Mouse (Mus musculus) midbrain, embryonic 16.5 days (tissue): ENCODE data around the gene Pars2. TPM values are rescaled to one million over a fixed set of nuclear protein-coding genes. Genes with fewer than 3 reads are reported as not detected.

ENCODE experiments used
- ATAC-seq: fragments of 200-750 bp; cut with Nextera tagmentation; 2 replicates; pipeline ENCODE4 v1.8.0; 2017; ENCODE audit warnings: moderate TSS enrichment
- H3K27ac ChIP-seq: fragments of 300-500 bp; sonication (generic); 2 replicates; pipeline ENCODE4 v1.5.1; 2014; ENCODE audit warnings: mild to moderate bottlenecking, low read length, mixed read lengths
- H3K27me3 ChIP-seq: fragments of 300-500 bp; sonication (generic); 2 replicates; pipeline ENCODE4 v1.6.1; 2014; ENCODE audit warnings: low read depth, low read length, mixed read lengths; ENCODE audit not compliant: control insufficient read depth, insufficient read depth
- H3K36me3 ChIP-seq: fragments of 300-500 bp; sonication (generic); 2 replicates; pipeline ENCODE4 v1.6.1; 2014; ENCODE audit warnings: mild to moderate bottlenecking, low read length, moderate library complexity, mixed read lengths; ENCODE audit not compliant: control insufficient read depth, insufficient read depth
- H3K4me1 ChIP-seq: fragments of 300-500 bp; sonication (generic); 2 replicates; pipeline ENCODE4 v1.6.1; 2014; ENCODE audit warnings: mild to moderate bottlenecking, low read length, mixed read lengths; ENCODE audit not compliant: control insufficient read depth, insufficient read depth
- H3K4me2 ChIP-seq: fragments of 300-500 bp; sonication (generic); 2 replicates; pipeline ENCODE4 v1.6.1; 2014; ENCODE audit warnings: mild to moderate bottlenecking, low read length, mixed read lengths
- H3K4me3 ChIP-seq: fragments of 300-500 bp; sonication (generic); 2 replicates; pipeline ENCODE4 v1.5.1; 2014; ENCODE audit warnings: low read depth, mild to moderate bottlenecking, low read length, moderate library complexity, mixed read lengths
- H3K9ac ChIP-seq: fragments of 300-500 bp; sonication (generic); 2 replicates; pipeline ENCODE4 v1.6.1; 2014; ENCODE audit warnings: low read depth, low read length, mixed read lengths
- H3K9me3 ChIP-seq: fragments of 300-500 bp; sonication (generic); replicated peaks from 2 replicates; pipeline ENCODE4 v1.6.1; 2014; ENCODE audit warnings: mild to moderate bottlenecking, low read length, mixed read lengths; ENCODE audit not compliant: control insufficient read depth, poor library complexity, severe bottlenecking
- WGBS: fragments of 180-500 bp; shearing (Covaris S2); extraction: QIAGEN DNeasy Blood & Tissue Kit; methylation state at CpG from one replicate; pipeline ENCODE4 v1.1.7; 2014; 5-methylcytosine and 5-hydroxymethylcytosine counted together
- polyA plus RNA-seq: library from polyadenylated mRNA; unstranded; fragments of >200 nt; fragmentation: Nextera tagmentation; extraction: Ambion mirVana; gene quantifications from 2 replicates; pipeline ENCODE4 v1.2.1, GENCODE M21; 2015

Gene Pars2
- polyA plus RNA-seq, 1 experiment from 2014 or later: 9.9 TPM

DNA sequence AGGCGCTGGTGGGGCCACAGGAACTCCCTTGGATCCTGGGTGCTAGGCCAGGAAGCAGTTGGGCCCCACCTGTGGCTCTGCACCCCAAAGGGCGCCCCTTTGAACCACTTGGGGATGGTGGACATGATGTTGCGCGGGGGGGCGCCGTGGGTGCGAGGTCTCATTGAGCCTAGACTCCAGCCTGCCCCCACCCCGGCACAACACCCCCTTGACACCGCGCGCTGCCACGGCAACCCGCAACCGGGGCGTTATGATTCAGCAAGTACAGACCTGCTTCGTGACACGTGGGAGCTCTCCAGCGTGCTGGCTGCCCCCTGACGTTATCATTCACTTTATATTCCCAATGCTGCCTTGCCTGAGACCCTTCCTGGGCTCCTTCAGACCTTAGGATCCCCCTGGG lies 33.8 kb upstream of the Pars2 start, which contains the start of gene Lexm:
TSS of gene Lexm (minus strand) at position 186 of the 400 bp plus-strand sequence.
- Histone ChIP-seq H3K9ac (peak within 1 kb of the TSS; percentile 51), H3K36me3 (no peaks in the 10 kb centered on the region), H3K4me3 (peak within 1 kb of the TSS; percentile 28), H3K9me3 (no peaks in the 10 kb centered on the region), H3K27me3 (peaks cover 7% of the 10 kb centered on the region), H3K27ac (no peak within 1 kb of the TSS), H3K4me1 (peaks cover 16% of the 10 kb centered on the region), H3K4me2 (peak within 1 kb of the TSS; percentile 60)
- ATAC-seq: no peak
- under 1% methylated on average over 19 of the region's 19 CpGs for WGBS

DNA sequence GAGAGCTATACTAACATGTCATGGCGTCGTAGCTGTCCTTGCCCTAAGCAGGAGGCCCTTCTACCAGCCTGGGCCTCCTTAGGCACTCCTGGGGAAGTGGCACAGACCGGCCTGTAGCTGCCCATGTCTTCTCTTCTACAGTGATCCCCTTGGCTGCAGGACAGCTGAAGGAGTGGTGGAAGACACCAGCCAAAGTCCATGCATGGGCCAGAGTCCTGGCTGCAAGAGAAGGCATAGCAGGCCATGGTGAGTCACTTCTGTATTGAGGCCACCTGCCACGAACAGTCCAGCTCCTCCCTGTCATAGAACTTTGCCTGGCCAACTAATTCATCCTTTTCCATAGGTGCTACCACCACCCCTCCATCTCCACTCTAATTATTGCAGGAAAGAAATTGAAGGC lies 32.0 kb upstream of the Pars2 start:
- H3K4me3 ChIP-seq: no peak overlapping the region
- 79% methylated on average over 4 of the region's 4 CpGs for WGBS
- H3K9ac ChIP-seq: no peak overlapping the region
- H3K36me3 ChIP-seq: no peaks in the 10 kb centered on the region
- no peak for ATAC-seq
- H3K4me2 ChIP-seq: no peak overlapping the region
- peaks cover 22% of the 10 kb centered on the region for H3K27me3 ChIP-seq
- H3K9me3 ChIP-seq: no peaks in the 10 kb centered on the region
- H3K27ac ChIP-seq: no peak overlapping the region
- H3K4me1 ChIP-seq: peaks cover 18% of the 10 kb centered on the region

DNA sequence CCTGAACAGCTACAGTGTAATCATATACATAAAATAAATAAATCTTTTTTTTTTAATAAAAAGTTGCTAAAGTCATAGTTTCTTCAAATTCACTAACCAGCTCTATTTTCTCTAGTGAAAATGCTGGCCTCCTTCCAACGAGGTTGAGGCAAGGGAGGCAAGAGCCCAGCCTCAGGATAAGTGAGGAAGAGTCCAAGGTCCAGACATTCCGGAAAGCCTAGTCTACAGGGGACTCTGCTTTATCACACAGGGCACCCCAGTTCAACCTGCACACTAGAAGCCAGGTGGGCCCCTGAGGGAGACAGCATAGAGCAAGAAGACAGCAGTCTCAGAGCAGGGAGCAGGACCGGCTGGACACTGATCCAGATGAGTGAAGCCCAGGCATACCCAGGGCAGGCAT lies 29.4 kb upstream of the Pars2 start:
- H3K4me2 ChIP-seq: no peak overlapping the region
- H3K27me3 ChIP-seq: peaks cover 22% of the 10 kb centered on the region
- H3K9ac ChIP-seq: no peak overlapping the region
- WGBS: 71% methylated on average over 3 of the region's 3 CpGs
- H3K27ac ChIP-seq: no peak overlapping the region
- H3K36me3 ChIP-seq: no peaks in the 10 kb centered on the region
- ATAC-seq: no peak
- H3K4me1 ChIP-seq: peaks cover 20% of the 10 kb centered on the region
- H3K4me3 ChIP-seq: no peak overlapping the region
- H3K9me3 ChIP-seq: no peaks in the 10 kb centered on the region

DNA sequence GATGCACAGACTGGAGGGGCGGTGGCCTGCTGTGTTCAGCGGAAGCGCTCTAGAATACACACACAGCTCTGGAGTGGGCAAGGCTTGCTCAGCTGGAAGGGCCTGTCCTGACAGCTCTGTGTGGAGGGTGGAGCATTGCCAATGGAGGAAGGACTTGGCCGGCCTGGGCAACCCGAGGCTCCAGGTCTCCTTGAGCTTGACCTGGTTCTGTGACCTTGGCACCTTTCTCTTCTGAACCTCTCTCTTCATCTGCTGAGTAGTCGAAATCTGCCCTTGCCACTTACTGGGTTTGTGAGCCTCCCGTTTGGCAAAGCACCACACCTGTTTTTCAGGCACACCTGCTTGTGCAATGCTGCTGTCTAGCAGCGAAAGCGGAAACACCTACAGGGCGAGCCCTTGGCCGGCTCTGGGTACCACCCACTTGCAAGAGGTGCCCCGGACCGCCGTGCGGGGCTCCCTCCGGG lies 28.8 kb upstream of the Pars2 start, which contains the start of gene Ttc22:
TSS of gene Ttc22 (plus strand) at position 403 of the 464 bp plus-strand sequence.
- Histone ChIP-seq H3K4me1 (peaks cover 18% of the 10 kb centered on the region), H3K9me3 (no peaks in the 10 kb centered on the region), H3K27me3 (peaks cover 22% of the 10 kb centered on the region), H3K36me3 (no peaks in the 10 kb centered on the region), H3K27ac (no peak within 1 kb of the TSS), H3K9ac (no peak within 1 kb of the TSS), H3K4me2 (peak within 1 kb of the TSS; percentile 17; the same call in 1 of the 2 replicates), H3K4me3 (no peak within 1 kb of the TSS)
- 27% methylated on average over 16 of the region's 16 CpGs for WGBS
- no peak for ATAC-seq

DNA sequence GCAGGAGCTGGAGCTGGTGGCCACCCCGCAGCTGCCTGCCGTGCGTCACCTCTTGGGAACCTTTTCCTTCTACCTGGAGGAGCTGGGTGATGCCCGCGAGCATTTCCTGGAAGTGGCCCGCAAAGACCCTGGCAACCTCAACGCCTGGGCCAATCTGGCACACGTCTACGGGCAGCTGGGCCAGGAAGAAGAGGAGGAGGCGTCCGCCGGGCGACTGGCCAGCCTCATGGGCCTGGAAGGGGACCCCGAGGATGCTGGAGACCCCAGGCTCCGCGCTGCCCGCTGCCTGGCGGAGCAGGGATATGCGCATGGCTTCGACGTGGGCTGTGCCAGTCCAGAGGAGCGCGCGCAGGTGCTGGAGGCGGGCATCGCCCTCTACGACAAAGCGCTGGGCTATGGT lies 28.2 kb upstream of the Pars2 start:
- Histone ChIP-seq H3K27me3 (peaks cover 22% of the 10 kb centered on the region), H3K4me2 (peak overlapping the region; percentile 17; the same call in 1 of the 2 replicates), H3K9me3 (no peaks in the 10 kb centered on the region), H3K36me3 (no peaks in the 10 kb centered on the region), H3K27ac (no peak overlapping the region), H3K9ac (no peak overlapping the region), H3K4me3 (no peak overlapping the region), H3K4me1 (peaks cover 12% of the 10 kb centered on the region)
- ATAC-seq: no peak
- 35% methylated on average over 28 of the region's 28 CpGs for WGBS

DNA sequence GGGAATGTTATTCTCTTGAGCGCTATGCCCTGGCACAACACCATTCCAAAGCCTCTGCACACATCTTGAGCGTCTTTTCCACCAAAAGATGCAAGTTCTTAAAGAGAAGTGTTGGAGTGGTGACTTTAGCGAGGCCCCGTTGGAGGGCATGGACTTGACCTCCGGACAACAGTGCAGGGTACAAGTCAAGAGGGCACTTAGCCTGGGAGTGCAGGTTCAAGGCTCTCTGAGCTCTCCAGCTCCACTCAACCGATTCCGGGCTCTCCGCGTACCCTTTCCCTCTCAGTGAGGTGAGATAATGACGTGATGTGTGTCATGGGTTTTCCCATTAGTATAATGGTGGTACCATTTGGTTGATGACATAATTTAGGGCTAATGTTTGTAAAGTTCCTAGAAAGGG lies 26.6 kb upstream of the Pars2 start:
- WGBS: 91% methylated on average over 10 of the region's 10 CpGs
- H3K27ac ChIP-seq: no peak overlapping the region
- no peak overlapping the region for H3K9ac ChIP-seq
- H3K4me3 ChIP-seq: no peak overlapping the region
- H3K36me3 ChIP-seq: no peaks in the 10 kb centered on the region
- no peak overlapping the region for H3K4me2 ChIP-seq
- peaks cover 10% of the 10 kb centered on the region for H3K4me1 ChIP-seq
- no peaks in the 10 kb centered on the region for H3K9me3 ChIP-seq
- no peak for ATAC-seq
- peaks cover 22% of the 10 kb centered on the region for H3K27me3 ChIP-seq

DNA sequence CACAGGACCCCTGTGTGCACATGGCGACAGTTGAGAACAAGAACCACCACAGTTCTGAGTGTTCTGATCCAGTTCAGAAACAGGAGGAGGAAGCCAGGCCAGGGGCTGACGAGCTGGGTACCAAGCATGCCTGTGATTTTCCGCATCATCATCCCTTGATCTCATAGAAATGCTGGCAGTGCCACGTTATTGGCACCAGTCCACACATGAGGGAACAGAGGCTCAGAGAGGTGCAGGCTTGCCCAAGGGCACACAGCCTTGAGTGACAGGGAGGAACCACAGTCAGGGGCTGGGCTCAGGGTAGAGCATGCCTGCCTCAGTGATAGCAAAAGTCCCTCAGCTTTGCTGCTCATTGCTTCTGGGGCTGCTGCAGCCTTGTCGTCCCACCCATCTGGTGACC lies 23.1 kb upstream of the Pars2 start:
- Histone ChIP-seq H3K4me2 (no peak overlapping the region), H3K27me3 (peaks cover 8% of the 10 kb centered on the region), H3K4me3 (no peak overlapping the region), H3K9me3 (no peaks in the 10 kb centered on the region), H3K36me3 (no peaks in the 10 kb centered on the region), H3K27ac (no peak overlapping the region), H3K9ac (no peak overlapping the region), H3K4me1 (peaks cover 30% of the 10 kb centered on the region)
- 69% methylated on average over 5 of the region's 5 CpGs for WGBS
- no peak for ATAC-seq

DNA sequence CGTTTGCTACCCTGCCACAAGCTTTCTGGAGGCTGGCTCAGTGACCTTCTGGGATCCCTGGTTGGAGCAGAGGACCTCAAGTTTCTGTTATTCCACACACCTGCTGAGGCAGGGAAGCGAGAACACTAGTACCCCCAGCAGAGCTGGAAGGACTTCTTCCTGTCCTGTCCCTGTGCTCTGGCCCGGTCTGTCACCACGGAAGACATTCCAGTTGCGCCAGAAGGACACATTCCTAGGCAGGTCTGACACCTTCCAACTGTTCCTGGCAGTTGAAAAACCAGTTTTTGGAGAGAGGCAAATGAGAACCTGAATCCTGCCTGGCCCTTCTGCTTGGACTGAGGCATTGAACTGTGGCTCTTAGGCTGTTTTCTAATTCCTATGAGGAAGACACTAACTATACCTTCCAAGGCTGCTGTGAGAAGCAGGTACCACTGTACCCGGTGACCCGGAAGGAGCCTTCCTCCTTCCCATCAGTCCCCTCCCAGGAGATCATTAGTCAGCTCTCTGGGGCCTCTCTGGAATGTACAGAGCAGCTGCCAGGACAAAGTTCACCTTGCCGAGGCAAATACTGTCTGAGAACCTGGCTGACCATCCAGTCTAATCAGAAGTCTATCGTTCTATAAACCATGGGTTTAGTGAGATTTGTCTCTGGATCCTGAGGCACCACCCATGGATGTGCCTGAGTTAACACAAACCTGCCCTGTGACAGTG lies 22.1 kb upstream of the Pars2 start:
- Histone ChIP-seq H3K9ac (no peak overlapping the region), H3K4me2 (no peak overlapping the region), H3K27ac (peak overlapping the region; percentile 91; the same call in 1 of the 2 replicates), H3K4me1 (peaks cover 39% of the 10 kb centered on the region), H3K4me3 (no peak overlapping the region), H3K27me3 (no peaks in the 10 kb centered on the region; the same call in 1 of the 2 replicates), H3K36me3 (no peaks in the 10 kb centered on the region), H3K9me3 (no peaks in the 10 kb centered on the region)
- 65% methylated on average over 9 of the region's 9 CpGs for WGBS
- no peak for ATAC-seq

DNA sequence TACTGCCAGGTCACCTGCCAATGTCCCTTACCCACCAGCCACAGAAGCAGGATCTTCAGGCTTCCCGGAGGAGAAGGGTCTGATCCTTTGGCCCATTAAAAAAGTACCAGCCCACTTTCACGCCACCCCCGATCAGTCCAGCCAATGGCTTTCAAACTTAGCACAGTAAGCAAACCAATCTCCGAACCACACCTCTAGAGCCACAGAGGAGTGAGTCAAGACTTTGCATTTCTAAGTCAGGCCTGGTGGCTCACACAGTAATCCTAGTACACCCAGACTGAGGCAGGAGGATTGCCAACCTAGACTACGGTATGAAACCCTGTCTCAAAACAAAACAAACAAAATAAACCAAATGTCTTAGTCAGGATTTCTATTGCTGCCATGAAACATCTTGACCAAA lies 21.5 kb upstream of the Pars2 start:
- H3K4me2 ChIP-seq: no peak overlapping the region
- H3K4me1 ChIP-seq: peaks cover 45% of the 10 kb centered on the region

More for the DNA sequence above, 21.5 kb upstream of the Pars2 start:
- Histone ChIP-seq H3K9ac (no peak overlapping the region), H3K27ac (peak overlapping the region; percentile 91; the same call in 1 of the 2 replicates), H3K9me3 (no peaks in the 10 kb centered on the region), H3K36me3 (no peaks in the 10 kb centered on the region), H3K4me3 (no peak overlapping the region), H3K27me3 (no peaks in the 10 kb centered on the region; the same call in 1 of the 2 replicates)
- no peak for ATAC-seq
- 78% methylated on average over 5 of the region's 5 CpGs for WGBS
